Mouse (Mus musculus) liver, embryonic 14.5 days (tissue): ENCODE data around the gene Usp33.

Experiments used
- CTCF ChIP-seq: IDR thresholded peaks from 2 replicates; pipeline ENCODE4 v1.5.1; 2016; ENCODE audit warnings: antibody characterized with exemption, low read depth, control low read depth
- EP300 ChIP-seq: IDR thresholded peaks from 2 replicates; pipeline ENCODE4 v1.6.1; 2016; ENCODE audit warnings: antibody characterized with exemption, low read depth

GRCm38 (mm10) chr3:152332545-152333300, 13.6 kb upstream of the Usp33 start:
- no peak for TF ChIP-seq EP300
- no peak for TF ChIP-seq CTCF
